Mouse (Mus musculus) embryonic fibroblast, embryonic 13.5 days (primary cell): ENCODE results near the gene Lcn5.

Source experiments
- CTCF ChIP-seq: IDR thresholded peaks from 2 replicates; pipeline ENCODE4 v1.5.1; 2011; ENCODE audit warnings: mild to moderate bottlenecking, control low read depth, low read length, moderate library complexity, borderline replicate concordance; ENCODE audit not compliant: insufficient read depth
- POLR2A ChIP-seq: IDR thresholded peaks from 2 replicates; pipeline ENCODE4 v1.6.1; 2011; ENCODE audit warnings: low read depth, mild to moderate bottlenecking, control low read depth, low read length, moderate library complexity

DNA sequence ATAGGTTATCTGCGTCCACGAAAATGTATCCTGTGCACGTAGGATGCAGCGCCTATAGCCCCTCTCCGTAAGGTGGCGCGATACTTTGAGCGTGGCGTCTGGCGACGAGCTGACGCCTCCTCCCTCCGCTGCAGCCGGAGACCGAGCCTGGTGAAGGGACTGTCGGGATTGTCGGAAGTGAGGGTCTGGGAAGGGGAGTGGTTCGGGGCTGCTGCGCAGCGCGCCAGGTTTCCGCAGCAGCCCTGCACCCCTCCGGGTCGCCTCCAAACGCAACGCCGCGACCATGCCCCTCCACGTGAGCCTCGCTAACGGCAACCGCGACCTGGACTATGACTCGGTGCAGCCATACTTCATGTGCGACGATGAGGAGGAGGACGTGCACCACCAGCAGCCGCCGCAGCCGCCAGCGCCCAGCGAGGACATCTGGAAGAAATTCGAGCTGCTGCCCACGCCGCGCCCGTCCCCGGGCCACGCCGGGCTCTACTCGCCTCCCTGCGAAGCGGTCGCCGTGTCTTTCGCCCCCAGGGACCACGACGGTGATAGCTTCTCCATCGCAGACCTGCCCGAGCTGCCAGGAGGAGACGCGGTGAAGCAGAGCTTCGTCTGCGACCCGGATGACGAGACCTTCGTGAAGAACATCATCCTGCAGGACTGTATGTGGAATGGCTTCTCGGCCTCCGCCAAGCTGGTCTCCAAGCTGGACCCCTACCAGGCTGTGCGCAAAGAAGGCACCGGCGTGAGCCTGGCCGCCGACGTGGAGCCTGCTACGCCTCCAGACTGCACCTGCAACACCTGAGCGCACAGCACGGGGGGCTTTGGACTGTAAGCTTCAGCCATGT is 49.1 kb downstream of the Lcn5 start, which contains the start of gene Bmyc:
- TF ChIP-seq POLR2A (peak; percentile 69), CTCF (peak; percentile 92; the same call in 1 of the 2 replicates)
